Mouse (Mus musculus): ENCODE measurements around the gene Lpin1. TPM values are rescaled to one million over a fixed set of nuclear protein-coding genes. Genes with fewer than 3 reads are reported as not detected.

Lpin1 gene
- polyA plus RNA-seq, 1 experiment from 2014 or later = 6.8 TPM

DNA sequence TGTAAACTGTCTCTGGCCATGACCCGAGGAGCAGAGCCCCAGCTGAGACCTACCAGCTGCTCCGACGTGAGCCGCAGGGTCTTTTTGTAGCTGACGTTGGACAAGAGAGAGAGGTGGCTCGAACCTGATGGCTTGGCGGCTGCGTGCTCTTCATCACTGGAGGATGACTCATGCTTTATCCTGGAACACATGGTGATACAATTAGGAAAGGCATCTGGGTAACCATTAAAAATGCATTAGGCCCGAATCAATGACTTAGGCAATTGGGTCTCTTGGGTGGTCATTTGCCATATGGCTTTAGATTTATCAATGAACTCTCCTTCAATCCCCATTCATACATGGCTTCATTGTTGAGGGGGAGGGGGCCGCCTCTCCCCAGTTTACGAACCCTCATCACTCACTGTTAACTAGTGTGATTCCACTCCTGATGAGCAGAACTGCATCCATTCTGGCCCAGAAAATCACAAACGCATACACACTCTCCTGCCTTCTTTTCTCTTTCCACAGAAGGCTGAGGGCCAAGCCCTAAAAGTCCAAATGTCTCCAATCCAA, 61.9 kb downstream of the Lpin1 start:
- Histone ChIP-seq H3K36me3 (peaks cover 18% of the 10 kb centered on the region), H3K27ac (no peak overlapping the region), H3K4me1 (replicated peaks) (peaks cover 21% of the 10 kb centered on the region), H3K4me3 (no peak overlapping the region), H3K4me2 (no peak overlapping the region), H3K9ac (no peak overlapping the region), H3K9me3 (replicated peaks) (no peaks in the 10 kb centered on the region), H3K27me3 (no peaks in the 10 kb centered on the region)
- 83% methylated on average over 12 of the region's 12 CpGs for WGBS
- ATAC-seq (replicated peaks; ENCODE audit: insufficient number of reproducible peaks, insufficient read depth, low FRiP score, low read depth) = no peak

DNA sequence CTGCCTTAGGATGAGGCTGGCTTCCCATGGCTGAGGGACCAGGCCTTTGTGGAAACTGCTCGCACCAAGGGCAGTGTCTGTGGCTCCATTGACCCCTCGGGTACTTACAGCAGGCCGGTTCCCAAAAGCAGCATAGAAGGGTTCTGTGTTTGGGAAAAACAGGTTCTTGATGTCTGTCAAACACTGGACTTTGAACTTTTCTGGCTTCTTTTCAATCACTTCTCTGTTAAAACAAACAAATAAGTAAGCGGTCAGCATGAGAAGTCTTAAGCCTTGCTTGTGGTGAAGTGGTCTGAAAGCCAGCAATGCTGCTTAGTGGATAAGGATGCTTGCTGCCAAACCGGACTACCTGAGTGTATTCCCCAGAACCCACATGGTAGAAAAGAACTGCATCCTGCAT, 69.2 kb downstream of the Lpin1 start:
- WGBS = 88% methylated on average over 5 of the region's 5 CpGs
- peaks cover 8% of the 10 kb centered on the region; the same call in 1 of the 2 replicates for H3K4me1 ChIP-seq (replicated peaks)
- no peaks in the 10 kb centered on the region for H3K9me3 ChIP-seq (replicated peaks)
- ATAC-seq (replicated peaks; ENCODE audit: insufficient number of reproducible peaks, insufficient read depth, low FRiP score, low read depth) = no peak
- no peaks in the 10 kb centered on the region for H3K27me3 ChIP-seq
- no peak overlapping the region for H3K27ac ChIP-seq
- no peak overlapping the region for H3K4me2 ChIP-seq
- no peak overlapping the region for H3K9ac ChIP-seq
- peaks cover 42% of the 10 kb centered on the region for H3K36me3 ChIP-seq
- H3K4me3 ChIP-seq = no peak overlapping the region

DNA sequence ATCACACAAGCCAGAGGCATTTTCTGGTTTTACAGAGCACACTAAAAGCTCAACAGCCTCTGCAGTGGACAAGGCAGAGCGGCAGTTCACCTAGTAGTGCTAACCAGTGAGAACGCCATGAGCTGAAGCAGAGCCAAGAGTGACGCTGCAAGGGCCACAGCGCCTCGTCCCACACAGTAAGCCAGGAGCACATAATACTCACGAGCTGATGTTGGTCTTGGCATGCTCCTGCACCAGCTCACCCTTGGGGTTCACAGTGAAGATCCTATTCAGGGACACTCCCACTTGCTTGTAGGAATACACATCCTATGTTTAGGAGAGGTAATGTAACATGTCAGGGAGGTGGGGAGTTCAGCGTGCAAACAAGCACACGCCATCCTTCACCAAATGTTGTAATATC, 70.1 kb downstream of the Lpin1 start:
- Histone ChIP-seq H3K4me1 (replicated peaks) (peaks cover 3% of the 10 kb centered on the region; the same call in 1 of the 2 replicates), H3K4me3 (no peak overlapping the region), H3K27me3 (no peaks in the 10 kb centered on the region), H3K36me3 (peaks cover 38% of the 10 kb centered on the region), H3K9ac (no peak overlapping the region), H3K9me3 (replicated peaks) (no peaks in the 10 kb centered on the region), H3K27ac (no peak overlapping the region), H3K4me2 (no peak overlapping the region)
- 85% methylated on average over 8 of the region's 8 CpGs for WGBS
- ATAC-seq (replicated peaks; ENCODE audit: insufficient number of reproducible peaks, insufficient read depth, low FRiP score, low read depth) = no peak

DNA sequence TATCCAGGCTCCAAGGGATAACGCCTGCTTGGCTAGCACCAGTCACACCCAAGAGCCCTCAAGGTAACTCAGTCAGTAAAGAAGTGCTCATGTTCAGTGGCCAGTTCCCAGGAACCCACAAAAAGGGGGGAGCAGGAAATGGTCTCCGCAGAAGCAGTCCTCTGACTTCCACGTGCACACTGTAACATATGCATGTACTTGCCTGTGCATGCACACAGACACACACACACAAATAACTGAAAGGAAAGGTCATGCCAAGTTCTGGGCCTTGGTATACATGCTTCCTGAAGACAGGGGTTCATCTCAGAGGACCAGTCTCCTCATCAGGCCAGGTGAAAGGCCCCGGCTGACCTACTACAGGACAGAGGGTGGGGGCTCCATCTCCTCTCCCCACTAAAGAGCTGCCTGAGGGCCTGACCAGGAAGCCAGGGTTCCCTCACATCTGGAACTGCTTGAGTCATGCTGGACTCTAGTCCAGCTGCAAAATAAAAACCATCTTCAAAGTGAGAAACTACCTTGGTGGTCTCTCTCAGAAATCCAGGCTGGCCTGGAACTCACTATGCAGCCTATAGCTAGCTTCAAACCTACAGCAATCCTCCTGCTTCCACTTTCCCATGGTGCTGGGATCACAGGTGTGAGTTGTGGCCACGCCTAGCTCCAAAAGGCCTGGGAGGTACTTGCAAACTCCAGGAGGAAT, 70.7 kb downstream of the Lpin1 start:
- peaks cover 38% of the 10 kb centered on the region for H3K36me3 ChIP-seq
- no peaks in the 10 kb centered on the region for H3K27me3 ChIP-seq
- H3K4me3 ChIP-seq = no peak overlapping the region
- no peaks in the 10 kb centered on the region for H3K9me3 ChIP-seq (replicated peaks)
- 70% methylated on average over 5 of the region's 5 CpGs for WGBS
- H3K4me1 ChIP-seq (replicated peaks) = peaks cover 3% of the 10 kb centered on the region; the same call in 1 of the 2 replicates
- no peak overlapping the region for H3K27ac ChIP-seq
- no peak for ATAC-seq (replicated peaks; ENCODE audit: insufficient number of reproducible peaks, insufficient read depth, low FRiP score, low read depth)
- no peak overlapping the region for H3K9ac ChIP-seq
- no peak overlapping the region for H3K4me2 ChIP-seq

DNA sequence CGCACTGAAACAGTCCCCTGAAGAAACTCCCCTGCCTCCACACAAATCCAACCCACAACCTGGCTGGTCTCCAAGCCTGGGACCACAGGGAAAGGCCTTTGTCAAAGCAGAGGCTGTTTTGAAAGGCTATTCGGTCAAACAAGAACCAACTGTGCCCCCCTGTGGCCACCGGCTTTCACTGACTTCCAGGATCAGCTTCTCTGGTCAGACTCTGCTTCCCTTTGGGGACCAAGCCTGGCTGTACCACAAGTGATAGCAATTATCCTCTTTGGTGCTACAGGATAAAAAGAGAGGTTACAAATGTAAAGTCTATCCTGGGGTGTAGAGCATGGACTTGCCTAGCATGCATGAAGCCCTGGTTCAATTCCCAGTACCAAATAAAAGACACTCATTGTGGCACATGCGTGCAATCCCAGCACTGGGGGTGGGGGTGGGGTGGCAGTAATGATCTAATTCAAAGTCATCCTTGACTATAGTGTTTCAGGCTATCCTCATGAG, 77.4 kb downstream of the Lpin1 start:
- peak; percentile 56 for ATAC-seq (replicated peaks; ENCODE audit: insufficient number of reproducible peaks, insufficient read depth, low FRiP score, low read depth)
- WGBS = 26% methylated on average over 4 of the region's 4 CpGs
- Histone ChIP-seq H3K4me3 (no peak overlapping the region), H3K9ac (no peak overlapping the region), H3K27me3 (no peaks in the 10 kb centered on the region), H3K9me3 (replicated peaks) (no peaks in the 10 kb centered on the region), H3K4me2 (peak overlapping the region; percentile 31), H3K27ac (peak overlapping the region; percentile 73), H3K36me3 (peaks cover 2% of the 10 kb centered on the region; the same call in 1 of the 2 replicates), H3K4me1 (replicated peaks) (peaks cover 15% of the 10 kb centered on the region)

DNA sequence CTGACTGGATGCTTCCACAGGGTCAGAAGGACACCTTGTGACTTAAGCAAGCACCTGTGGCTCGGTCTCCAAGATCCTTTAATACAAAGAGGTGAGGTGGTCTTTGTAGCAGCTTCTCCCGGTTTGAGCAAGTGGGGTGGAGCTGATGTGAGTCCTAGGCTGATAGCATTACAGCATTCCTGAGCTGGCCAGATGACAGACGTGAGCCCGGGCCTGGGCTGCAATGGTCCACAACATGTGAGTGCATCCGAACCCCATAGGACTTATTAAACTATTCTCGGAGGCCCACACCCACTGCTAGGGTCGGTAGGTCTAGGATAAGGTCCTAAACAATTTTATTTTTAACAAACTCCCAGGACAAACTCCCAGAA, 77.9 kb downstream of the Lpin1 start:
- Histone ChIP-seq H3K27ac (peak overlapping the region; percentile 73), H3K9ac (no peak overlapping the region), H3K36me3 (no peaks in the 10 kb centered on the region), H3K4me2 (peak overlapping the region; percentile 31), H3K9me3 (replicated peaks) (no peaks in the 10 kb centered on the region), H3K27me3 (no peaks in the 10 kb centered on the region), H3K4me1 (replicated peaks) (peaks cover 15% of the 10 kb centered on the region), H3K4me3 (no peak overlapping the region)
- 11% methylated on average over 7 of the region's 7 CpGs for WGBS
- peak; percentile 45; the same call in 1 of the 2 replicates for ATAC-seq (replicated peaks; ENCODE audit: insufficient number of reproducible peaks, insufficient read depth, low FRiP score, low read depth)

DNA sequence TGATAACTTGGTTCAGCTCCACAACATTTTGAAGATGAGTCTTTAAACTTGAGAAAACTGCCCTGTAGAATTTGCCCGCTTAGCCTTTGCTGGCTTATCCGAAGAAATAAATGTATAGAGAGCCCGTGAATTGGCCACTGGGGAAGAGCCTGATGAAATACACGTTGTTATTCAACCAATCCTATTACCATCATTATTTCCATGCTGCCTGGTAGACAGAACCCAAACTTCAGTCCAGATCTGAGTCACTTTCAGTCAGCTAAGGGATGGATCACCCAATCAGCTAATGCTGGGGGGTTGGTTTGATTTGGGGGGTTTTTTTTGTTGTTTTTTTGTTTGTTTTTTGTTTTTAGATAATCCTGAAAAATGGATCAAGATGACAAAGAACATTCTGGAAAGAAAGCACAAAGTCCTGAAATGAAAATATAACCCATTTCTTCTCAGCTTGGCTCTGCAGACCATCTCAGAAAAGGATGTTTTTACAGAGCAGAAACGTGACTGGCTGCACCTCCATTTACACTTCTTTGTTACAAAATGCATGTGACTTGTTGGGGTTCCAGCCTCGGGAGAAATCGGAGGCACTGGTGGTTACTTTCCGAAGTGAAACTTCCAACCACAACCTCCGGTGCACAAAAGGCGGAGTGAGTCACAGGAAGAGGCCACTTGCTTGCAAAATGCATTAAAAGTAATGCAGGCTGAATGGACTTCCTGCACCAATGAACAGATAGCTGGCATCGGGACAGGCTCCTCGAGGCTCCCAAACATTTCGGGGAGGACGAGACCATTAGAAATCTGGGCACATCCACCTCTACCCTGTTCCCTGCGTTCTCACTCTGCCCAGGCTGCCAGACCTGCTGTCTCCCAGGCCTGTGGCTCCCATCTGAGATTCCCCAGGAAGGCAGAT, 78.6 kb downstream of the Lpin1 start:
- Histone ChIP-seq H3K36me3 (no peaks in the 10 kb centered on the region), H3K4me1 (replicated peaks) (peaks cover 12% of the 10 kb centered on the region), H3K27ac (peak overlapping the region; percentile 73), H3K4me2 (peak overlapping the region; percentile 31), H3K27me3 (no peaks in the 10 kb centered on the region), H3K4me3 (no peak overlapping the region), H3K9me3 (replicated peaks) (no peaks in the 10 kb centered on the region), H3K9ac (no peak overlapping the region)
- ATAC-seq (replicated peaks; ENCODE audit: insufficient number of reproducible peaks, insufficient read depth, low FRiP score, low read depth) = 0 out of 2 replicates have a peak, but pooled peaks have one; percentile 16
- WGBS = 57% methylated on average over 15 of the region's 15 CpGs

DNA sequence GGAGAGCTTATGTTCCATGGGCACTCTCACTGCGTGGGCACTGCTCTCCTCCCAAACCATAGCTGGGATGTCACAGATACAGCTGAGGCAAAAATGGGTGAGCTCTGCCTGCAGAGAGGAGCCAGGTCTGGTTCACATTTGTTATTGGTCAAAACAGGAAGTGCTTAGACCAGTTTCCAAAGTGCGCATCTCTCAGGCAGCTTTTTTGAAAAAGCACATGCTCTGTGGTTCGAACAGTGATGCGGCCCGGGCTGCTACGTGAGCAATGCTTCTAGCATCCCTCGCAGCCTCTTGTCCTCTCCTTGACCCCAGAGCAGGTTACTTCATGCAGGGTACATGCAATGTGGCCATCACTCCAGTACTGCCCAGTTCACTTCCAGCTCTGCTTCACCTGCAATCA, 82.1 kb downstream of the Lpin1 start:
- Histone ChIP-seq H3K4me3 (no peak overlapping the region), H3K27me3 (no peaks in the 10 kb centered on the region), H3K36me3 (no peaks in the 10 kb centered on the region), H3K4me2 (no peak overlapping the region), H3K9me3 (replicated peaks) (no peaks in the 10 kb centered on the region), H3K4me1 (replicated peaks) (peaks cover 12% of the 10 kb centered on the region), H3K27ac (no peak overlapping the region), H3K9ac (no peak overlapping the region)
- WGBS = 84% methylated on average over 7 of the region's 7 CpGs
- no peak for ATAC-seq (replicated peaks; ENCODE audit: insufficient number of reproducible peaks, insufficient read depth, low FRiP score, low read depth)

DNA sequence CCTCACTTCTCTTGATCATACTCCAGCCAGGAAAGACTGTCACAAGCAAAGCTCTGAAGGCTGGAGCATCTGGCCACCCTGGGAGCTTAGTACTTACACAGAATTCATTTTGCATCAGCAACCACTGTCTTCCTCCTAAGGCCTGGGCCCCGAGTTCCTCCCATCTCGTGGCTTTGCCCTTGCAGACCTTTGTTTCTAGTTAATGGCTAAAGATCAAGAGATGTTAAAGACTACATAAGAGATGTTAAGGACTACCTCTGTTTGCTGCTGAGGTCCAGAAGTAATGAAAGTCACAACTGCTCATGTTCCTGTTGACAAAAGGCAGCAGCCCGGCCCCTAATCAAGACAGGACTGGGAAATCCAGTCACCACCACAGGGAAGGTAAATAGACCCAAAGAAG, 82.8 kb downstream of the Lpin1 start:
- peaks cover 7% of the 10 kb centered on the region for H3K4me1 ChIP-seq (replicated peaks)
- ATAC-seq (replicated peaks; ENCODE audit: insufficient number of reproducible peaks, insufficient read depth, low FRiP score, low read depth) = no peak
- no peak overlapping the region for H3K4me2 ChIP-seq
- 84% methylated on average over 3 of the region's 3 CpGs for WGBS
- H3K27me3 ChIP-seq = no peaks in the 10 kb centered on the region
- H3K27ac ChIP-seq = no peak overlapping the region
- H3K4me3 ChIP-seq = no peak overlapping the region
- H3K9ac ChIP-seq = no peak overlapping the region
- no peaks in the 10 kb centered on the region for H3K36me3 ChIP-seq
- H3K9me3 ChIP-seq (replicated peaks) = no peaks in the 10 kb centered on the region

DNA sequence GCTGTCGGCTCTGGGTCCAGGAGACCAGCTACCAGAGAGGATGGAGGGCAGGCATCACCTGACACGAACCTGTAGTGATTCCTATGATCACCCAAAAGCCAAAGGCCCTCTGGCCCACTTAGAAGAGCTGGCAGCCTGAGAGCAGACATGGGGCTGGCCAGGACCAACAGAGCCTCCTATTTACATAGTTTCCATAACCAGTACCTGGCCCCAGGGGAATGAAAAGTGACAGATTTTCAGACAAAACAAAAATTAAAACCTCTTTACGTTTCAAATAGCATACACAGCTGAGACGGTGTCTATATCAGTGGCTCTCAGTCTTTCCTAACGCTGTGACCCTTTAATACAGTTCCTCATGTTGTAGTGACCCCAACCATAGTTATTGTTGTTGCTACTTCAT, 83.9 kb downstream of the Lpin1 start:
- H3K4me1 ChIP-seq (replicated peaks) = 0 out of 2 replicates have a peak, but pooled peaks cover 4% of the 10 kb centered on the region
- H3K36me3 ChIP-seq = no peaks in the 10 kb centered on the region
- no peak overlapping the region for H3K4me2 ChIP-seq
- no peak overlapping the region for H3K27ac ChIP-seq
- no peak for ATAC-seq (replicated peaks; ENCODE audit: insufficient number of reproducible peaks, insufficient read depth, low FRiP score, low read depth)
- 81% methylated on average over 5 of the region's 5 CpGs for WGBS
- no peaks in the 10 kb centered on the region for H3K9me3 ChIP-seq (replicated peaks)
- H3K4me3 ChIP-seq = no peak overlapping the region
- H3K9ac ChIP-seq = no peak overlapping the region
- H3K27me3 ChIP-seq = no peaks in the 10 kb centered on the region

DNA sequence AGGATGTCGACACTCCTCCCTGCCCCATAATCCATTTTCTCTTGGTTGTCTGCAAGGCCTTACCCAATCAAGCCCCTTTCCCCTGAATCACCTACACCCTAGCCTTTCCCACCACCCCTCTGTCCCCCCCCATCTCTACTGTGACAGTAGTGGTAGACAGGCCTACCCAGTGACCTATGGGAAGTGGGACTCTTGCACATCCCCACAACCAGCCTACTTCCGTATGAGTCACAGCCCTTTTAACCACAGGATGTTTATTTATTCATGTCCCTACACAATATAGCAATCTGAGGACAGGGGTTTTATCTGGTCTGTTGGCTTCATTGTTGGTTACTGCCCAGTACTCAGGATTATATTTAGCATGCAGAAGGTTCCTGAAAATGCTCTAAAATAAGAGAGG, 84.6 kb downstream of the Lpin1 start:
- 68% methylated on average over 2 of the region's 2 CpGs for WGBS
- Histone ChIP-seq H3K4me2 (no peak overlapping the region), H3K27ac (no peak overlapping the region), H3K9ac (no peak overlapping the region), H3K9me3 (replicated peaks) (no peaks in the 10 kb centered on the region), H3K36me3 (no peaks in the 10 kb centered on the region), H3K4me3 (no peak overlapping the region), H3K4me1 (replicated peaks) (0 out of 2 replicates have a peak, but pooled peaks cover 5% of the 10 kb centered on the region), H3K27me3 (no peaks in the 10 kb centered on the region)
- no peak for ATAC-seq (replicated peaks; ENCODE audit: insufficient number of reproducible peaks, insufficient read depth, low FRiP score, low read depth)

Data from heart, embryonic 15.5 days (tissue).